Mouse (Mus musculus) lung, embryonic 14.5 days (tissue): ENCODE measurements around the gene Edil3. TPM values are rescaled to one million over a fixed set of nuclear protein-coding genes. Genes with fewer than 3 reads are reported as not detected.

Source experiments
- ATAC-seq: fragments of 200-750 bp; cut with Nextera tagmentation; 2 replicates; pipeline ENCODE4 v1.8.0; 2017; ENCODE audit warnings: mild to moderate bottlenecking, moderate TSS enrichment, moderate library complexity; ENCODE audit not compliant: insufficient read depth
- DNase-seq: peaks from one replicate; pipeline ENCODE4 v3.0.0-alpha.2; 2015
- H3K27ac ChIP-seq: fragments of 300-500 bp; sonication (generic); 2 replicates; pipeline ENCODE4 v1.5.1; 2014; ENCODE audit warnings: low read depth, mild to moderate bottlenecking, moderate library complexity
- H3K27me3 ChIP-seq: fragments of 300-500 bp; sonication (generic); 2 replicates; pipeline ENCODE4 v1.6.1; 2014; ENCODE audit warnings: low read length, control low read depth; ENCODE audit not compliant: insufficient read depth
- H3K36me3 ChIP-seq: fragments of 300-500 bp; sonication (generic); 2 replicates; pipeline ENCODE4 v1.6.1; 2014; ENCODE audit warnings: control low read depth; ENCODE audit not compliant: insufficient read depth
- H3K4me1 ChIP-seq: fragments of 300-500 bp; sonication (generic); 2 replicates; pipeline ENCODE4 v1.6.1; 2014; ENCODE audit warnings: antibody characterized with exemption, control low read depth; ENCODE audit not compliant: insufficient read depth
- H3K4me2 ChIP-seq: fragments of 300-500 bp; sonication (generic); 2 replicates; pipeline ENCODE4 v1.6.1; 2014; ENCODE audit warnings: mild to moderate bottlenecking
- H3K4me3 ChIP-seq: fragments of 300-500 bp; sonication (generic); 2 replicates; pipeline ENCODE4 v1.5.1; 2014; ENCODE audit warnings: low read depth, low read length
- H3K9ac ChIP-seq: fragments of 300-500 bp; sonication (generic); 2 replicates; pipeline ENCODE4 v1.6.1; 2014
- H3K9me3 ChIP-seq: fragments of 300-500 bp; sonication (generic); 2 replicates; pipeline ENCODE4 v1.6.1; 2016; ENCODE audit warnings: low read depth, low read length, control low read depth
- CTCF ChIP-seq: IDR thresholded peaks from 2 replicates; pipeline ENCODE4 v1.5.1; 2016; ENCODE audit warnings: antibody characterized with exemption, low read depth
- WGBS: fragments of 180-500 bp; shearing (Covaris S2); extraction: QIAGEN DNeasy Blood & Tissue Kit; methylation state at CpG from one replicate; pipeline ENCODE4 v1.1.7; 2014; 5-methylcytosine and 5-hydroxymethylcytosine counted together
- polyA plus RNA-seq: library from polyadenylated mRNA; unstranded; fragments of >200 nt; fragmentation: Nextera tagmentation; extraction: Ambion mirVana; gene quantifications from 2 replicates; pipeline ENCODE4 v1.2.1, GENCODE M21; 2014

The Edil3 gene
- polyA plus RNA-seq, 1 experiment from 2014 or later: 8.9 TPM

DNA sequence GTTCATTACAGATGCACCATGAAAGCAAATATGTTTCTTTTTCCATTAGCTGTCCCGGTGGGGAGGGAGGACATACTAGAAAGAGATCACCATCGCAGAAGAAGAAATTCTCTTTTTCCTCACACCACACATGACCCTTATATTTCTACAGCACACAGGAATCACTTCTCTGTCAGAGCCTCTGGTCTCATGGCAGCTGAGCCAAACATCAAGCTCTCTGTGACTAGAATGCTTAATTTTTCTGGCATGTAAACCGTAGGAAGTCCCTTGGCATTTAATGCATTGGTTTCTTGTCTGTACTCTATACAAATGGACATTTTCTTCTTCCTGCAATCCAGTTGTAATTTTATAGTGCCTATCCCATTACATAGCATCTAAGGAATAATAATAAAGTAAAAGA is 330.6 kb downstream of the Edil3 start:
- DNase-seq (no peak), ATAC-seq (no peak)
- no peak for TF ChIP-seq CTCF
- Histone ChIP-seq H3K27me3 (no peaks in the 10 kb centered on the region), H3K4me1 (no peaks in the 10 kb centered on the region; the same call in 1 of the 2 replicates), H3K36me3 (no peaks in the 10 kb centered on the region), H3K9me3 (no peaks in the 10 kb centered on the region), H3K4me2 (no peak overlapping the region), H3K27ac (no peak overlapping the region), H3K9ac (no peak overlapping the region), H3K4me3 (no peak overlapping the region)
- 83% methylated on average over 3 of the region's 3 CpGs for WGBS

DNA sequence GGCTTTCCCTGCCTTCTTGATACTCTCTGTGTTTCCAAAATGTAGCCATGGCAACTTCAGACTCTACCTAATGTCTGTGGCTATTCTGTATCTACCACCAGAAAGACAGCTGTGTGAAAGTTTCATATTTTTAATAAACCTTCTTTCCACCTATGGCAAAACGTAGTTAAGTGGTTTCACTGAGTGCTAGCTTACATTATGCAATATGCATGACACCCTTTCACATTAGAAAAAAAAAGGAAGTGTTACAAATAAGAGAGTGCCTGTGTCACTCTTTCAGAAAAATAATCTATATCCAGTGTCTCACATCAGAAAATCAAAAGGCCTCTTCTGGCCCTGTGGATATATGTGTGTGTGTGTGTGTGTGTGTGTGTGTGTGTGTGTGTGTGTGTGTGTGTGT is 346.7 kb downstream of the Edil3 start:
- Histone ChIP-seq H3K4me2 (no peak overlapping the region), H3K27ac (no peak overlapping the region), H3K4me3 (no peak overlapping the region), H3K4me1 (no peaks in the 10 kb centered on the region), H3K27me3 (no peaks in the 10 kb centered on the region), H3K9ac (no peak overlapping the region), H3K36me3 (no peaks in the 10 kb centered on the region), H3K9me3 (no peaks in the 10 kb centered on the region)
- ATAC-seq (no peak), DNase-seq (no peak)
- 41% methylated on average over 1 of the region's 1 CpGs for WGBS
- TF ChIP-seq CTCF: no peak

DNA sequence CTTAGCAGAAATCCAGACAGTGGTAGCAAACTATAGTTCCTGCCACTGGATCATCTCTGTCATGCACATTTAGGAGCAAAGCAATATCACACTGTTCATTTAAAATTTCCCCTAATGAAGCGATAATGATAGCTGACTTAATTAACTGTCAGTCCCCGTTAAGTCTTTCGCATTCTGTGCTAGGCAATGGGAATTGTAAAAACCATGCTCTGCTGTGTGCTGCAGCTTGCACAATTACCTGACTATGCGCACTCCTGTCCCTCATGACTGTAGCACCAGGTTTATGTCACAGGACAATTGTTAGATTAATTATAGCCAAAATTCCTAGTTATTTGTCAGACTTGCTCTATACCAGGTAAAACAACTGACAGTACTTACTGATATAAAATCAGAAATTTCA is 348.8 kb downstream of the Edil3 start:
- no peak for TF ChIP-seq CTCF
- no peak overlapping the region for H3K4me2 ChIP-seq
- no peak for ATAC-seq
- H3K27ac ChIP-seq: no peak overlapping the region
- 88% methylated on average over 4 of the region's 4 CpGs for WGBS
- H3K36me3 ChIP-seq: no peaks in the 10 kb centered on the region
- no peak overlapping the region for H3K9ac ChIP-seq
- no peaks in the 10 kb centered on the region for H3K4me1 ChIP-seq
- H3K27me3 ChIP-seq: no peaks in the 10 kb centered on the region
- H3K9me3 ChIP-seq: no peaks in the 10 kb centered on the region
- H3K4me3 ChIP-seq: no peak overlapping the region
- DNase-seq: no peak

DNA sequence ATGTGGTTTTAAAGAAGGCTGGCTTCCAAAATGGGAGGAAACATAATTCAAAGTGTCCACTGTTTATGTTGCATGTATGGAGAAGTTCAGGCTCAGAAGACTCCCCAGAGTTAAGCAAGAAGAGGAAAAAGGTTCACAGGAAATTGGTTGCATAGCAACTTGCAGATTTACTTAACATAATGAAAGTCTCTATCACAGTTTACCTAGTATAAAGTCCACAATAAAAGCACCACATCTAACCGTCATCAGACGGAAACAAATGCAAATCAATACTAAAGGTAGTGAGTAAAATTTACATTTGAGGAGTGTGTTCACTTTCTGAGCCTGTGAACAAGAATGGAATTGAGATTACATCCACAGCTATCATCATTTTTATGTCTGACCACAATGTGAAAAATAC is 353.9 kb downstream of the Edil3 start:
- Histone ChIP-seq H3K4me1 (no peaks in the 10 kb centered on the region), H3K27ac (no peak overlapping the region), H3K4me3 (no peak overlapping the region), H3K36me3 (no peaks in the 10 kb centered on the region), H3K9ac (no peak overlapping the region), H3K4me2 (no peak overlapping the region), H3K27me3 (no peaks in the 10 kb centered on the region), H3K9me3 (no peaks in the 10 kb centered on the region)
- 45% methylated on average over 2 of the region's 2 CpGs for WGBS
- DNase-seq: peak; percentile 47
- TF ChIP-seq CTCF: no peak
- ATAC-seq: no peak; the same call in 1 of the 2 replicates

DNA sequence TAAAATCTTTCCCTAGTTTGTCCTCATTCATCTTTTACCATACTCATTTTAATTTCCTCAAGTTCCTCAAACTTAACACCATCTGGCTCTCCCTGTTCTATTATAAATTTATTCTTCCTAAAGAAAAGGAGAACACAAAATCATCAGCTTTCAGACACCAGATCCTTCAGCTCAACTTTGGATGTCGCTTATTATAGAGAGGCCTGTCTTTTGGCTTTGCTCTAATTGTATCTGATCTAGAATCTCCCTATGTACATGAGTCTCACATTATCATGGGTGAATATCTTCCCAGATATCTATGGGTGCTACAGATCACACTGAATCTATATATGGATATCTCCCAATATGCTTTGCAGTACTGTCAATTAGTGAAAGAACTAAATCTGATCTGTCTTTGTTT is 367.8 kb downstream of the Edil3 start:
- TF ChIP-seq CTCF: no peak
- DNase-seq (no peak), ATAC-seq (no peak)
- H3K4me3 ChIP-seq: no peak overlapping the region
- H3K27ac ChIP-seq: no peak overlapping the region
- H3K36me3 ChIP-seq: no peaks in the 10 kb centered on the region
- H3K9me3 ChIP-seq: no peaks in the 10 kb centered on the region
- H3K27me3 ChIP-seq: no peaks in the 10 kb centered on the region
- no peaks in the 10 kb centered on the region for H3K4me1 ChIP-seq
- no peak overlapping the region for H3K4me2 ChIP-seq
- WGBS: 94% methylated on average over 1 of the region's 1 CpGs
- H3K9ac ChIP-seq: no peak overlapping the region

DNA sequence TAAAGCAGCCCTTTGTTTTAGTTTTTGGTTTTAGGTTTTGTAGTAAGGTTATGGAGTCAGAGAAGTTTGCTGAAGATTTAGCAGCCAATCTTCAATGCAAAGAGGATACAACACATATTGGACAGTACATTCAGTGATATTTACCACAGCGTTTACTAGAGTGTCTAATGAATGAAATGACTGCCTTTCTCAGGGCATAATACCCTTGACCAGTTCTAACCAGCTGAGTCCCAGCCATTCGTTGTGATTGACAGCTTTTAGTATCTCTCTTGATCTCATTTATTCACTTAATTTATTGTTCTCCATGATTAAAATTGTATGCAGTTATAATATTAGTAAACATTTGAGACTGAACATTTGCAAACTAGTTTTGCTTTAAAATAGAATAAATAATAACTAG is 375.7 kb downstream of the Edil3 start:
- Histone ChIP-seq H3K9me3 (no peaks in the 10 kb centered on the region), H3K27ac (no peak overlapping the region), H3K4me1 (no peaks in the 10 kb centered on the region), H3K9ac (no peak overlapping the region), H3K27me3 (no peaks in the 10 kb centered on the region), H3K36me3 (no peaks in the 10 kb centered on the region), H3K4me2 (no peak overlapping the region), H3K4me3 (no peak overlapping the region)
- no peak for TF ChIP-seq CTCF
- no peak for ATAC-seq
- 57% methylated on average over 2 of the region's 2 CpGs for WGBS
- DNase-seq: no peak

DNA sequence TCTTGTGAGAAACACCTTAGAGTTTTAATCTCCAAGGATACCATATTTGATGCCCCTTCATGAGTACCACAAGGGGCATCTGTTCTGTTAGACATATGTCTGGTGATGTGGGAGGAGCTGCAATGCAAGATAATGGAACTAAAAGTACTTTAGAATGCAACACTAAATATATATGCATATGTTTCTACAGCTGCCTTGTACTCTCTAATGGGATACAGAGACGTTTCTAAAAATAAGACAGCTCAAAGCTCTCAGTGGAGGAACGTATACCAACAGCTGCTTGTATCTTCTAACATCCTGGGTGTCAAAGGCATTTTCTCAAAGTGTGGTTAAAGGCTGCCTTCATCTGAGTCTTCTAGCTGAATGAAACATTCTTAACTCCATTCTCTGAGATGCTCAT is 378.0 kb downstream of the Edil3 start:
- H3K9ac ChIP-seq: no peak overlapping the region
- no peak overlapping the region for H3K27ac ChIP-seq
- no peak overlapping the region for H3K4me2 ChIP-seq
- no peak for ATAC-seq
- no peak for DNase-seq
- no peaks in the 10 kb centered on the region for H3K4me1 ChIP-seq
- WGBS: 48% methylated on average over 2 of the region's 2 CpGs
- no peak overlapping the region for H3K4me3 ChIP-seq
- no peaks in the 10 kb centered on the region for H3K36me3 ChIP-seq
- TF ChIP-seq CTCF: no peak
- no peaks in the 10 kb centered on the region for H3K27me3 ChIP-seq
- no peaks in the 10 kb centered on the region for H3K9me3 ChIP-seq

DNA sequence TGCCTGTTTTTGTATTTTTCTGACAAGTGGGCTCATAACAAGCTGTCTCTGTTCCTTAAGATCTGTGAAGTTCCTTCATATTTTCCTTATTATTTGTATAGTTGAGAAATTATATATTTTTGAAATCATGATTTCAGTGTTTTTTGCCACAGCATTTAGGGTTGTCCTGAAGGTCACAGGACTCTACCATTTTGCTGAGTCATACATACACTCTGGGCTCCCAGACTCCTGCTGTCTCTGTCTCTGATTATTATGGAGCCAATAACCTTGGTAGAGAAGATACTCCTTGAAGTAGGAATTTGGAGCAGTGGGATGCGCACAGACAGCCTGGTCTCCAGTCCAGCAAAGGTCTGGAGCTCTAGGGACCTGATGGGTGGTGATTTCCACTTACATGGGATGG is 416.8 kb downstream of the Edil3 start:
- no peaks in the 10 kb centered on the region for H3K9me3 ChIP-seq
- H3K9ac ChIP-seq: no peak overlapping the region
- H3K4me3 ChIP-seq: no peak overlapping the region
- DNase-seq: no peak
- WGBS: 91% methylated on average over 1 of the region's 1 CpGs
- H3K36me3 ChIP-seq: no peaks in the 10 kb centered on the region
- no peaks in the 10 kb centered on the region for H3K27me3 ChIP-seq
- no peak for TF ChIP-seq CTCF
- ATAC-seq: no peak
- no peaks in the 10 kb centered on the region for H3K4me1 ChIP-seq
- no peak overlapping the region for H3K4me2 ChIP-seq
- no peak overlapping the region for H3K27ac ChIP-seq
